Mouse (Mus musculus): ENCODE measurements around the gene Igsf3. TPM values are rescaled to one million over a fixed set of nuclear protein-coding genes. Genes with fewer than 3 reads are reported as not detected.

Igsf3 gene
- polyA plus RNA-seq, 1 experiment from 2014 or later: 36.2 TPM

GRCm38 (mm10) chr3:101382751-101383150 lies 5.9 kb downstream of the Igsf3 start:
- H3K4me1 ChIP-seq (ENCODE audit: control insufficient read depth, insufficient read depth, low read length): peaks cover 47% of the 10 kb centered on the region
- 64% methylated on average over 4 of the region's 4 CpGs for WGBS
- H3K9ac ChIP-seq (ENCODE audit: low read length): no peak overlapping the region
- no peaks in the 10 kb centered on the region for H3K36me3 ChIP-seq (ENCODE audit: control insufficient read depth, insufficient read depth)
- H3K4me3 ChIP-seq (ENCODE audit: low read length): no peak overlapping the region
- no peak for ATAC-seq (replicated peaks; ENCODE audit: extremely low read depth, insufficient read depth, low FRiP score)
- no peaks in the 10 kb centered on the region for H3K27me3 ChIP-seq (ENCODE audit: control insufficient read depth, insufficient read depth, low read length)
- no peak overlapping the region for H3K27ac ChIP-seq (ENCODE audit: low read length)
- no peak overlapping the region for H3K4me2 ChIP-seq (ENCODE audit: low read depth, low read length)
- H3K9me3 ChIP-seq (replicated peaks; ENCODE audit: control insufficient read depth, low read length): no peaks in the 10 kb centered on the region

DNA sequence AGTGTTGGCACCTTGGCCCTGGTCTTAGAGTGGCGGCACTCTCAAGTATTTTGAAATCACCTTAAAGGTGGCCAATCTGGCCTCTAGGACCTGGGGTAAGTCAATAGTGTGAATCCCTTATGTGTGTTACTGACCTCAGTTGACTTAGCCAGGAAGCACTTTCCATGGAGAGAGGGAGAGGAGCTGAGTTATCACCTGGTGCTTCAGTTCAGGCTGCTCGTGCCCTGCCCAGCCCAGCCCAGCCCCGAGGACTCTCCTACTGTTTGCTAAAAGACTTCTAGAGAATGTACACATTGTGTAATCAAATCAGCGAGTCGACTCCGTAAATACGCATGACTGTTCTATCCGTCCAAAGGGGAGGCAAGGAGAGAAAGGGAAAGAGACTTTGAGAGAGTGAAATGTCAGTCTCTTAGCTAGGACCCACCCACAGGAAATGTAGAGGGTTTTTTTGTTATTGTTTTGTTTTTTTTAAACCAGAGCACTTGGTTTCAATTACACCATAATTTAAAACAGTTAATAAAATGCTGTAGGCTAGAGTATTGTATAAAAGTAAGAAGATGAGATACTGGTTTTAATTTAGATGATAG lies 9.6 kb downstream of the Igsf3 start:
- Histone ChIP-seq H3K4me2 (ENCODE audit: low read depth, low read length) (no peak overlapping the region), H3K27me3 (ENCODE audit: control insufficient read depth, insufficient read depth, low read length) (no peaks in the 10 kb centered on the region), H3K27ac (ENCODE audit: low read length) (no peak overlapping the region), H3K4me3 (ENCODE audit: low read length) (no peak overlapping the region), H3K9ac (ENCODE audit: low read length) (0 out of 2 replicates have a peak overlapping the region, but pooled peaks have one; percentile 26), H3K36me3 (ENCODE audit: control insufficient read depth, insufficient read depth) (no peaks in the 10 kb centered on the region), H3K4me1 (ENCODE audit: control insufficient read depth, insufficient read depth, low read length) (peaks cover 45% of the 10 kb centered on the region), H3K9me3 (replicated peaks; ENCODE audit: control insufficient read depth, low read length) (no peaks in the 10 kb centered on the region)
- WGBS: 57% methylated on average over 8 of the region's 8 CpGs
- ATAC-seq (replicated peaks; ENCODE audit: extremely low read depth, insufficient read depth, low FRiP score): peak; percentile 43; the same call in 1 of the 2 replicates

DNA sequence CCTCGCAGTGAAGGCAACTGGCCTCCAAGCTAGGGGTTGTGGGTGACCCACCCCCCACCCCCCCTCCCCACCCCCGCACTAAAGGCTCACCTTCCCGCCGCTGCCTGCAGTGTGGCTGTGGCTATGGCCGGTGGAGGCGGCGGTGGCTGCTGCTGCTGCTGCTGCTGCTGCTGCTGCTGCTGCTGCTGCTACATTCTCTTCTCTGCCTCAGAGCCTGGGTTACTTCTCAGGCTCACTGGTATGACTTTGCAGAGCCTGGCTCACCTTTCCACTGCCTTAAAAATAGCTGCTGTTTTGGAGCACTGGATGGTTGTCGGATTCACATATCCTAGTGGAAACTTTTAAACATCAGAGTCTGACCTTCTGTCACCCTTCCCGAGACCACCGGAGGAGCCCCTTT lies 11.0 kb downstream of the Igsf3 start:
- Histone ChIP-seq H3K4me3 (ENCODE audit: low read length) (no peak overlapping the region), H3K9me3 (replicated peaks; ENCODE audit: control insufficient read depth, low read length) (no peaks in the 10 kb centered on the region), H3K36me3 (ENCODE audit: control insufficient read depth, insufficient read depth) (no peaks in the 10 kb centered on the region), H3K4me2 (ENCODE audit: low read depth, low read length) (peak overlapping the region; percentile 31), H3K9ac (ENCODE audit: low read length) (peak overlapping the region; percentile 43; the same call in 1 of the 2 replicates), H3K27me3 (ENCODE audit: control insufficient read depth, insufficient read depth, low read length) (no peaks in the 10 kb centered on the region), H3K27ac (ENCODE audit: low read length) (peak overlapping the region; percentile 37; the same call in 1 of the 2 replicates), H3K4me1 (ENCODE audit: control insufficient read depth, insufficient read depth, low read length) (peaks cover 33% of the 10 kb centered on the region)
- WGBS: 14% methylated on average over 9 of the region's 10 CpGs
- 0 out of 2 replicates have a peak, but pooled peaks have one; percentile 38 for ATAC-seq (replicated peaks; ENCODE audit: extremely low read depth, insufficient read depth, low FRiP score)

DNA sequence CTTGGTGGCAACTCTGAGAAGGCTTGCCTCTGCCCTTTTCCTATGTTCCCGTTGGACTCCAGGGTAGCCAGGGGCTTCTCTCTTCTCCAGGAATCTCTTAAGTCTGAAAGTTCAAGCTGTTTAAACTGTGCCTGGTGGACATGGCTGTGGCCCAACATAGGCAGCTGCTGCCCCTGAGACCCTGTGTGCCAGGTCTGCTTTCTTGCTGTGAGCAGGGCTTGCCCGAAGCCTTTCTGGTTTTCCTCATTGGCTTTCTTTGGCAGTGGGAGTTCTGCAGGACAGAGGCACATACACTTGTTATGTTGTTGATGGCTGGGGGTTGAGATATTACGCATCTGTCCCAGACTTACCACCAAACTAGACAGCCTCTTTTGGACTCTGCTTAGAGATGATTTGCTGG lies 12.7 kb downstream of the Igsf3 start:
- H3K9me3 ChIP-seq (replicated peaks; ENCODE audit: control insufficient read depth, low read length): no peaks in the 10 kb centered on the region
- 67% methylated on average over 3 of the region's 3 CpGs for WGBS
- H3K4me1 ChIP-seq (ENCODE audit: control insufficient read depth, insufficient read depth, low read length): peaks cover 47% of the 10 kb centered on the region
- H3K4me2 ChIP-seq (ENCODE audit: low read depth, low read length): no peak overlapping the region
- H3K27me3 ChIP-seq (ENCODE audit: control insufficient read depth, insufficient read depth, low read length): no peaks in the 10 kb centered on the region
- no peak overlapping the region for H3K9ac ChIP-seq (ENCODE audit: low read length)
- H3K27ac ChIP-seq (ENCODE audit: low read length): no peak overlapping the region
- ATAC-seq (replicated peaks; ENCODE audit: extremely low read depth, insufficient read depth, low FRiP score): no peak
- no peaks in the 10 kb centered on the region for H3K36me3 ChIP-seq (ENCODE audit: control insufficient read depth, insufficient read depth)
- no peak overlapping the region for H3K4me3 ChIP-seq (ENCODE audit: low read length)

DNA sequence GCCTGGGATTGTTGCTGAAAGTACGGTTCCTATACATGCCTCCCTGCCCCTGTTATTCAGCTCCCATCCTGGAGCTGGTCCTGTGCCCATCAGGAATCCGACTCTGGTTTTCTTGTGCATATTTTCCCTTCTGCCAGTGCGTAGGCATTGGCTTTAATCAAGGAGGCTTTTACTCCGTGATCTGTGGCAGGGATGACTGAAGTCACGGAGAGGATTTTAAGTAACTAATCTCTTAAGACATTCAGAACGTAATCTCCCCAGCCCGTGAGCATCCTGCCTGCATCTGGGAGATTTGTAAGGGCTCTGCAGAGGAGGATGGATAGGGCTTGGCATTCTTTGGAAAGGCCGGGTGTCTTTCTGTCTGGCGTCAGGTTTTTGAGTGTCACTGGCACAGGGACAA lies 13.6 kb downstream of the Igsf3 start:
- H3K27ac ChIP-seq (ENCODE audit: low read length): no peak overlapping the region
- no peak for ATAC-seq (replicated peaks; ENCODE audit: extremely low read depth, insufficient read depth, low FRiP score)
- 58% methylated on average over 9 of the region's 9 CpGs for WGBS
- no peak overlapping the region for H3K4me3 ChIP-seq (ENCODE audit: low read length)
- no peaks in the 10 kb centered on the region for H3K9me3 ChIP-seq (replicated peaks; ENCODE audit: control insufficient read depth, low read length)
- no peak overlapping the region for H3K4me2 ChIP-seq (ENCODE audit: low read depth, low read length)
- no peaks in the 10 kb centered on the region for H3K36me3 ChIP-seq (ENCODE audit: control insufficient read depth, insufficient read depth)
- no peak overlapping the region for H3K9ac ChIP-seq (ENCODE audit: low read length)
- peaks cover 56% of the 10 kb centered on the region for H3K4me1 ChIP-seq (ENCODE audit: control insufficient read depth, insufficient read depth, low read length)
- no peaks in the 10 kb centered on the region for H3K27me3 ChIP-seq (ENCODE audit: control insufficient read depth, insufficient read depth, low read length)

DNA sequence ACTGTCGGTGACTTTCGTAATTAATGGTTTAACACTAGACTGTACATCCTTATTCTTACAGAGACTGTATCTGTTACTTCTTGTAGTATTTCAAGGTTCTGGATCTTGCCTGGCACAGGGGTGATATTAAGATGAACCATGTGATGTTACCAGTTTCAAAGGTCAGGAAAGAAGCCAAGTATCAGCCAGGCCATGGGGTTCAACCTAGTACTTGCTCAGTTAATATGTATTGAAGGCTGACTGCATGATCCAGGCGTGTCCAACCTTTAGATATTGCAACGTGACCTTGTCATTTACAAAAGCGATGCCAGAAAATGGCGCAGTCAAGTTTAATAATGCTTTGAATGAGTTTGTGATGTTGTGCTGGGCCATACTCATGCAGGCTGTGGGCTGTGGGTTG lies 15.1 kb downstream of the Igsf3 start:
- Histone ChIP-seq H3K27me3 (ENCODE audit: control insufficient read depth, insufficient read depth, low read length) (no peaks in the 10 kb centered on the region), H3K4me1 (ENCODE audit: control insufficient read depth, insufficient read depth, low read length) (peaks cover 65% of the 10 kb centered on the region), H3K27ac (ENCODE audit: low read length) (no peak overlapping the region), H3K9me3 (replicated peaks; ENCODE audit: control insufficient read depth, low read length) (no peaks in the 10 kb centered on the region), H3K36me3 (ENCODE audit: control insufficient read depth, insufficient read depth) (no peaks in the 10 kb centered on the region), H3K9ac (ENCODE audit: low read length) (no peak overlapping the region), H3K4me2 (ENCODE audit: low read depth, low read length) (no peak overlapping the region), H3K4me3 (ENCODE audit: low read length) (no peak overlapping the region)
- WGBS: 95% methylated on average over 6 of the region's 6 CpGs
- ATAC-seq (replicated peaks; ENCODE audit: extremely low read depth, insufficient read depth, low FRiP score): no peak

- H3K4me1 ChIP-seq (ENCODE audit: control insufficient read depth, insufficient read depth, low read length): peaks cover 69% of the 10 kb centered on the region
- H3K27me3 ChIP-seq (ENCODE audit: control insufficient read depth, insufficient read depth, low read length): no peaks in the 10 kb centered on the region
- H3K27ac ChIP-seq (ENCODE audit: low read length): peak overlapping the region; percentile 25; the same call in 1 of the 2 replicates
- no peaks in the 10 kb centered on the region for H3K9me3 ChIP-seq (replicated peaks; ENCODE audit: control insufficient read depth, low read length)
- no peaks in the 10 kb centered on the region for H3K36me3 ChIP-seq (ENCODE audit: control insufficient read depth, insufficient read depth)
- H3K4me3 ChIP-seq (ENCODE audit: low read length): no peak overlapping the region
- no peak for ATAC-seq (replicated peaks; ENCODE audit: extremely low read depth, insufficient read depth, low FRiP score)
- 82% methylated on average over 6 of the region's 6 CpGs for WGBS
- no peak overlapping the region for H3K9ac ChIP-seq (ENCODE audit: low read length)
- no peak overlapping the region for H3K4me2 ChIP-seq (ENCODE audit: low read depth, low read length)
These were observed 16.3 kb downstream of the Igsf3 start for GRCm38 (mm10) chr3:101393103-101393644.

DNA sequence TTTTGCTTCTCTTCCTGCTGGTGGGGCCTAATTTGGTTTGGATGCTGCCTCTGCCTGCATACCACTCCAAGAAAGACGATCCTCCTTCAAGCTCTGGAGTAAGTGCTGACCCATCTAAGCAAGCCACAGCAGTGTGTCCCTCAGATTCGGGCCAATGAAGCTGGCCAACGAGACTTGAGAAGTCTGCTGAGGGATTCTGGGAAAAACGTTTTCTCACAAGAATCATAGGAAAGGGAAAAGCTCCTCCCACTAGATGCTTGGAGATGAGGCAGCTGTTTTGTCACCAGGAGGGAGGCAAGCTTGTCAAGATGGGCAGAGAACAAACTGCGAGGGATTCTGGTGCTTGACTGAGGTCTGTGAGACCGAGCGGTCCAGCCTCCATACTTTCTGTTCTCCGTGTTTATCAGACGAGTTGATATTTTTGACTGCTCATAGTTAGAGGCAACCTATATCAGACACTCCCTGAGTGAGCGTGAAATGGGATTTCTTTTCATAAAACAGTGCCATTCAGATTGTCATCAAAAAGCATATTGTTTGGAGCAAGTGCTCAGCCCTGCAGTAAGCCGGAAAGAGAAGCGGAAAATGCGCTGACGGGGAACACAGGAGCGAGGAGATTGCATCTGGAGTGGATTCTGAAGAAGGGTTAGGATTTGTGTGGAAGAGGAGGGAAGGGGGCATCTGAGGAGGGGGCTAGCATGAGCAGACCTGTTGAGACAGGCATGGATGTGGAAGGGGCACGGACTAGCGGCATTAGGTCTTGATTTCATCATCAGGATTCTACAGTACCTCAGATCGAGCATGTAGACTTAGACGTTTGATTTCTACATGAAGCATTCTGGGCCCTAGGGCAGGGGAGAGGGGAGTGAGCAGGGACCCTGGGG lies 17.0 kb downstream of the Igsf3 start:
- H3K9ac ChIP-seq (ENCODE audit: low read length): no peak overlapping the region
- H3K36me3 ChIP-seq (ENCODE audit: control insufficient read depth, insufficient read depth): no peaks in the 10 kb centered on the region
- no peaks in the 10 kb centered on the region for H3K9me3 ChIP-seq (replicated peaks; ENCODE audit: control insufficient read depth, low read length)
- no peaks in the 10 kb centered on the region for H3K27me3 ChIP-seq (ENCODE audit: control insufficient read depth, insufficient read depth, low read length)
- H3K4me3 ChIP-seq (ENCODE audit: low read length): no peak overlapping the region
- WGBS: 58% methylated on average over 19 of the region's 19 CpGs
- H3K27ac ChIP-seq (ENCODE audit: low read length): peak overlapping the region; percentile 71; the same call in 1 of the 2 replicates
- no peak overlapping the region for H3K4me2 ChIP-seq (ENCODE audit: low read depth, low read length)
- H3K4me1 ChIP-seq (ENCODE audit: control insufficient read depth, insufficient read depth, low read length): peaks cover 72% of the 10 kb centered on the region
- no peak for ATAC-seq (replicated peaks; ENCODE audit: extremely low read depth, insufficient read depth, low FRiP score)

DNA sequence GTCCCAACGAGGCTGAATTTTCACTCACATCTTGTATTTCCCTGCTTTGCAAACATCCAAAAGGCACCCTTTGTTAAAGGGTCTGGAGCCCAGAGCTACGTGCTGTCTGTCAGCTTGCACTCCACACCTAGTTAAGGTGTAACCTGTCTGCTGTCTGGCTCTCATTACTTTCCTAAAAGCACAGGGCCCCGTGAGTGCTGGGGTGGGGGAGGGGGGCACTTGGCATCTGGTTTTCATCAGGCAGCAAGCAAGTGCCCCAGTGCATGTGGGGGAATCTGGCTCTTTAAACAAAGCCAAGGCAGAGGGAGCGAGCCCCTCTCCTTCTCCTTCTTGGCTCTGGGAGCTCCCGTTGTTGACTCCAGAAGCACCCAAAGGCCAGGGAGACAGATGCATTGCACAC lies 18.5 kb downstream of the Igsf3 start:
- Histone ChIP-seq H3K27me3 (ENCODE audit: control insufficient read depth, insufficient read depth, low read length) (no peaks in the 10 kb centered on the region), H3K27ac (ENCODE audit: low read length) (peak overlapping the region; percentile 71), H3K9ac (ENCODE audit: low read length) (0 out of 2 replicates have a peak overlapping the region, but pooled peaks have one; percentile 4), H3K36me3 (ENCODE audit: control insufficient read depth, insufficient read depth) (no peaks in the 10 kb centered on the region), H3K4me1 (ENCODE audit: control insufficient read depth, insufficient read depth, low read length) (peaks cover 71% of the 10 kb centered on the region), H3K4me2 (ENCODE audit: low read depth, low read length) (peak overlapping the region; percentile 44), H3K9me3 (replicated peaks; ENCODE audit: control insufficient read depth, low read length) (no peaks in the 10 kb centered on the region), H3K4me3 (ENCODE audit: low read length) (no peak overlapping the region)
- no peak; the same call in 1 of the 2 replicates for ATAC-seq (replicated peaks; ENCODE audit: extremely low read depth, insufficient read depth, low FRiP score)
- 19% methylated on average over 5 of the region's 5 CpGs for whole genome bisulfite sequencing
